In the genomic region with DNA sequence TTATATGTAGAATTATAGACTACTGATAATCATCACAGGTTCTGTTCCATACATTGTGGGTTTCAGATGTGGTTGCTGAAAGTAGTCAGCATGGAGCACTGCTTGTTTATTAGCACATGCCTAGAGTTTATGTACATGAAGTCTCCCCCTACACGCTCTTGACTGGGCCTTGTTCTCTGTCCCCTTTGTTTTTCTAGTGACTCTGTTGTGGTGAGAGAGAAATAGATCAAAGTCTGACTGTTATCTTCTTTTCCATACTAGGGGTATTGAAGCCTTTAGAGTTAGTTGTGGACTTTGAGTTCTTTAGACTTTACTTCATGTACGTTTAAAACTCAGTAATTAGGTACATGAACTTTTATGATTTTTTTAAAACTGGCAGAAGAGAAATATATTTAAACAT, we compare ENCODE assay signal across 22 mouse cellular contexts. TPM values are rescaled to one million over a fixed set of nuclear protein-coding genes. Genes with fewer than 3 reads are reported as not detected.
A peak's percentile ranks its signal among the peaks of the same experiment; 100 is the strongest.
DNase-seq lines count a peak whose midpoint lies in the region; ATAC-seq and TF ChIP-seq lines count a peak whose summit lies in the region.
"Had no signal": no experiment of that assay in that cellular context is flagged by ENCODE, and none has a peak within 500 bp of the region (broad histone marks: within the 10 kb centered on the region; RNA-seq: fewer than 3 reads in every experiment).

No protein-coding gene starts in this region.

- 0 out of 2 replicates have a peak, but pooled peaks have one; percentile 36 for ATAC-seq in liver, embryonic 11.5 days (replicated peaks; ENCODE audit: low FRiP score)
- no peak for ATAC-seq in liver, postnatal 0 days
- ATAC-seq in intestine, embryonic 15.5 days: peak; percentile 92
- ATAC-seq in liver, embryonic 13.5 days (ENCODE audit: low read depth): peak; percentile 48; the same call in 1 of the 2 replicates
- ATAC-seq: activated CD4-positive, CD25-positive, alpha-beta regulatory T cell, adult 4 months; forebrain, embryonic 14.5 days; forebrain, postnatal 0 days had no signal

- TF ChIP-seq CTCF in liver, postnatal 0 days (IDR thresholded peaks at IDR 0.05; ENCODE audit: low read depth): no peak
- no peak for TF ChIP-seq CTCF in heart, adult 2 months (IDR thresholded peaks at IDR 0.05)

- no peak overlapping the region for H3K4me3 ChIP-seq in liver, embryonic 11.5 days (ENCODE audit: low read depth, low read length)
- H3K4me3 ChIP-seq in liver, postnatal 0 days (ENCODE audit: low read depth, low read length): no peak overlapping the region
- no peak overlapping the region for H3K4me3 ChIP-seq in intestine, embryonic 15.5 days (replicated peaks)
- no peak overlapping the region for H3K4me3 ChIP-seq in liver, embryonic 13.5 days (replicated peaks)
- H3K4me3 ChIP-seq in heart, adult 2 months: no peak overlapping the region
- H3K4me3 ChIP-seq: embryonic facial prominence, embryonic 12.5 days; embryonic facial prominence, embryonic 15.5 days; hindbrain, embryonic 12.5 days; hindbrain, embryonic 15.5 days had no signal

- H3K27me3 ChIP-seq in liver, embryonic 11.5 days (replicated peaks; ENCODE audit: control insufficient read depth, insufficient read depth, low read length): no peaks in the 10 kb centered on the region
- no peaks in the 10 kb centered on the region for H3K27me3 ChIP-seq in liver, postnatal 0 days (ENCODE audit: insufficient read depth, low read length)
- no peaks in the 10 kb centered on the region for H3K27me3 ChIP-seq in intestine, embryonic 15.5 days (replicated peaks)
- H3K27me3 ChIP-seq in liver, embryonic 13.5 days: no peaks in the 10 kb centered on the region
- no peaks in the 10 kb centered on the region for H3K27me3 ChIP-seq in heart, adult 2 months (ENCODE audit: control insufficient read depth, insufficient read depth, low read length)
- H3K27me3 ChIP-seq: embryonic facial prominence, embryonic 12.5 days; embryonic facial prominence, embryonic 15.5 days; hindbrain, embryonic 12.5 days; hindbrain, embryonic 15.5 days had no signal

- no peak for TF ChIP-seq POLR2A in heart, adult 2 months (IDR thresholded peaks at IDR 0.05; ENCODE audit: insufficient read depth, low read depth, low read length)

- no peak overlapping the region for H3K9ac ChIP-seq in liver, embryonic 11.5 days (ENCODE audit: low read depth, low read length)
- H3K9ac ChIP-seq in liver, postnatal 0 days (replicated peaks): no peak overlapping the region
- no peak overlapping the region for H3K9ac ChIP-seq in intestine, embryonic 15.5 days
- no peak overlapping the region for H3K9ac ChIP-seq in liver, embryonic 13.5 days
- no peak overlapping the region for H3K9ac ChIP-seq in heart, adult 2 months (ENCODE audit: low read depth, low read length)
- H3K9ac ChIP-seq: embryonic facial prominence, embryonic 12.5 days; embryonic facial prominence, embryonic 15.5 days; forebrain, postnatal 0 days; hindbrain, embryonic 12.5 days; hindbrain, embryonic 15.5 days had no signal

- peaks cover 4% of the 10 kb centered on the region; the same call in 1 of the 2 replicates for H3K36me3 ChIP-seq in liver, embryonic 11.5 days (ENCODE audit: control insufficient read depth, insufficient read depth, low read length)
- H3K36me3 ChIP-seq in liver, postnatal 0 days (replicated peaks; ENCODE audit: insufficient read depth, low read length): peaks cover 21% of the 10 kb centered on the region
- peaks cover 4% of the 10 kb centered on the region; the same call in 1 of the 2 replicates for H3K36me3 ChIP-seq in intestine, embryonic 15.5 days
- peaks cover 41% of the 10 kb centered on the region for H3K36me3 ChIP-seq in liver, embryonic 13.5 days
- no peaks in the 10 kb centered on the region for H3K36me3 ChIP-seq in heart, adult 2 months (ENCODE audit: control insufficient read depth, insufficient read depth, low read length)

- H3K9me3 ChIP-seq in liver, embryonic 11.5 days (ENCODE audit: control insufficient read depth, low read length): no peaks in the 10 kb centered on the region
- no peaks in the 10 kb centered on the region for H3K9me3 ChIP-seq in liver, postnatal 0 days (ENCODE audit: low read length)
- H3K9me3 ChIP-seq in intestine, embryonic 15.5 days: no peaks in the 10 kb centered on the region
- no peaks in the 10 kb centered on the region for H3K9me3 ChIP-seq in liver, embryonic 13.5 days (replicated peaks)
- H3K9me3 ChIP-seq: embryonic facial prominence, embryonic 12.5 days; embryonic facial prominence, embryonic 15.5 days; hindbrain, embryonic 12.5 days; hindbrain, embryonic 15.5 days had no signal

- H3K27ac ChIP-seq in liver, embryonic 11.5 days (ENCODE audit: low read depth, low read length): no peak overlapping the region
- H3K27ac ChIP-seq in liver, postnatal 0 days (ENCODE audit: low read depth): no peak overlapping the region
- H3K27ac ChIP-seq in intestine, embryonic 15.5 days: no peak overlapping the region
- no peak overlapping the region for H3K27ac ChIP-seq in liver, embryonic 13.5 days
- H3K27ac ChIP-seq in heart, adult 2 months: no peak overlapping the region
- H3K27ac ChIP-seq: embryonic facial prominence, embryonic 12.5 days; embryonic facial prominence, embryonic 15.5 days; hindbrain, embryonic 12.5 days; hindbrain, embryonic 15.5 days had no signal

- intact Hi-C loops in heart, adult 2 months (cut with DNase I): no loop called here

- WGBS in liver, embryonic 11.5 days: 77% methylated on average over 2 of the region's 2 CpGs
- 67% methylated on average over 2 of the region's 2 CpGs for WGBS in liver, postnatal 0 days (ENCODE audit: insufficient replicate concordance)
- WGBS in intestine, embryonic 15.5 days: 62% methylated on average over 2 of the region's 2 CpGs
- WGBS in liver, embryonic 13.5 days (ENCODE audit: insufficient replicate concordance): 64% methylated on average over 2 of the region's 2 CpGs
- 83% methylated on average over 2 of the region's 2 CpGs for WGBS in heart, adult 2 months

- TF ChIP-seq EP300 in liver, postnatal 0 days (IDR thresholded peaks at IDR 0.05; ENCODE audit: low read depth): no peak
- TF ChIP-seq EP300 in heart, adult 2 months (IDR thresholded peaks at IDR 0.05; ENCODE audit: insufficient read depth, low read depth, low read length): no peak

- no peak for DNase-seq in liver, embryonic 11.5 days (ENCODE audit: low spot score)
- no peak for DNase-seq in liver, postnatal 0 days
- DNase-seq in liver, embryonic 13.5 days: no peak
- DNase-seq in yolk sac, embryonic 10.5 days (ENCODE audit: low spot score): peak; percentile 15
- no peak for DNase-seq in heart, adult 2 months
- no peak for DNase-seq in cerebellum, postnatal 10 days
- DNase-seq: adrenal gland, adult 8-10 months; adrenal gland, postnatal 36 days; cerebellum, adult 18-20 months; cerebellum, adult 9-10 months; cerebellum, postnatal 25 days; forebrain, postnatal 0 days; gastrocnemius, postnatal 10 days; gastrocnemius, postnatal 36 days had no signal

- H3K4me1 ChIP-seq in liver, embryonic 11.5 days (replicated peaks; ENCODE audit: control insufficient read depth, insufficient read depth, low read length): no peaks in the 10 kb centered on the region
- peaks cover 3% of the 10 kb centered on the region; the same call in 1 of the 2 replicates for H3K4me1 ChIP-seq in liver, postnatal 0 days (ENCODE audit: insufficient read depth)
- H3K4me1 ChIP-seq in intestine, embryonic 15.5 days (replicated peaks): no peaks in the 10 kb centered on the region
- 0 out of 2 replicates have a peak, but pooled peaks cover 3% of the 10 kb centered on the region for H3K4me1 ChIP-seq in liver, embryonic 13.5 days (replicated peaks)
- H3K4me1 ChIP-seq in heart, adult 2 months (ENCODE audit: control insufficient read depth, insufficient read depth, low read length): no peaks in the 10 kb centered on the region
- H3K4me1 ChIP-seq: embryonic facial prominence, embryonic 12.5 days; embryonic facial prominence, embryonic 15.5 days; hindbrain, embryonic 12.5 days; hindbrain, embryonic 15.5 days had no signal

- H3K4me2 ChIP-seq in liver, embryonic 11.5 days: no peak overlapping the region
- H3K4me2 ChIP-seq in liver, postnatal 0 days (ENCODE audit: low read depth, low read length): no peak overlapping the region
- H3K4me2 ChIP-seq in intestine, embryonic 15.5 days (replicated peaks): no peak overlapping the region
- no peak overlapping the region for H3K4me2 ChIP-seq in liver, embryonic 13.5 days
- H3K4me2 ChIP-seq: embryonic facial prominence, embryonic 12.5 days; embryonic facial prominence, embryonic 15.5 days; heart, embryonic 11.5 days; hindbrain, embryonic 12.5 days; hindbrain, embryonic 15.5 days had no signal

- H3K79me2 ChIP-seq in heart, adult 2 months (replicated peaks; ENCODE audit: control insufficient read depth, insufficient read depth, low read length): no peaks in the 10 kb centered on the region

RNA-seq across cellular contexts. Expression of a gene that starts 33.0 kb away (rescaled TPM):
- polyA plus RNA-seq in liver, embryonic 11.5 days (2014; fragmentation: Nextera tagmentation; extraction: Ambion mirVana): 18.5 and 19.9 TPM in 2 replicates
- polyA plus RNA-seq in liver, postnatal 0 days (2015; fragmentation: Nextera tagmentation; extraction: Ambion mirVana): 7.1 and 8.8 TPM in 2 replicates
- 17.6 and 23.4 TPM in 2 replicates for polyA plus RNA-seq in intestine, embryonic 15.5 days (2015; fragmentation: Nextera tagmentation; extraction: Ambion mirVana)
- polyA plus RNA-seq in liver, embryonic 13.5 days (2015; fragmentation: Nextera tagmentation; extraction: Ambion mirVana): 15.6 and 15.7 TPM in 2 replicates
- 10 to 100 TPM; 34.8 to 41.0 TPM for total RNA-seq in heart, adult 2 months (2021)
- 14.6 and 21.2 TPM in 2 replicates for polyA plus RNA-seq in heart, adult 2 months (2012; rRNA removed)
